Mouse (Mus musculus): ENCODE measurements at regions not wholly inside any gene's neighbourhood (a gene's known extent, or its start where the extent isn't known, plus 50 kb on each side); places are given as distances from the start of the nearest gene placed in this dataset.

- H3ac ChIP-seq (ENCODE audit: control insufficient read depth, insufficient read length), result no peak overlapping the region
- H3K4me3 ChIP-seq, result no peak overlapping the region
- no peak overlapping the region for H3K4me2 ChIP-seq (ENCODE audit: low read depth)
- H3K36me3 ChIP-seq (ENCODE audit: control insufficient read depth, insufficient read depth), result no peaks in the 10 kb centered on the region
- TF ChIP-seq MYOD1 (IDR thresholded peaks at IDR 0.05; ENCODE audit: control insufficient read depth in 1 of 3, insufficient read length in 2 of 3, low read depth in 2 of 3), result no peak
- TF ChIP-seq USF1 (IDR thresholded peaks at IDR 0.05; ENCODE audit: low read depth), result no peak
- TF ChIP-seq TCF3 (IDR thresholded peaks at IDR 0.05; ENCODE audit: insufficient read length, low read depth), result no peak
- TF ChIP-seq SRF (IDR thresholded peaks at IDR 0.05; ENCODE audit: control insufficient read depth, insufficient read length, low read depth), result no peak
- no peak for TF ChIP-seq POLR2AphosphoS2 (IDR thresholded peaks at IDR 0.05; ENCODE audit: insufficient read length, low read depth)
- TF ChIP-seq POLR2A (IDR thresholded peaks at IDR 0.05; ENCODE audit: insufficient read length, low read depth), result no peak
- TF ChIP-seq MYOG (IDR thresholded peaks at IDR 0.05; ENCODE audit: control insufficient read depth in 1 of 3, insufficient read depth in 1 of 3, insufficient read length in 2 of 3, low read depth in 2 of 3), result no peak
- TF ChIP-seq TCF12 (IDR thresholded peaks at IDR 0.05; ENCODE audit: insufficient read depth, poor library complexity, severe bottlenecking), result no peak
- no peaks in the 10 kb centered on the region for H3K79me2 ChIP-seq (ENCODE audit: control insufficient read depth, insufficient read depth)
- no peaks in the 10 kb centered on the region for H3K27me3 ChIP-seq (ENCODE audit: control insufficient read depth, insufficient read depth, insufficient read length)
Measured at GRCm38 (mm10) chr8:53869997-53870596, 207.3 kb upstream of the Vegfc start.

- no peaks in the 10 kb centered on the region for H3K79me2 ChIP-seq (ENCODE audit: control insufficient read depth, insufficient read depth)
- TF ChIP-seq MYOD1 (IDR thresholded peaks at IDR 0.05; ENCODE audit: control insufficient read depth in 1 of 3, insufficient read length in 2 of 3, low read depth in 2 of 3), result no peak
- no peak for TF ChIP-seq REST (IDR thresholded peaks at IDR 0.05; ENCODE audit: insufficient read depth, insufficient read length)
- no peak for TF ChIP-seq POLR2A (IDR thresholded peaks at IDR 0.05; ENCODE audit: insufficient read length, low read depth)
- TF ChIP-seq MAX (IDR thresholded peaks at IDR 0.05; ENCODE audit: low read depth), result no peak
- TF ChIP-seq TCF3 (IDR thresholded peaks at IDR 0.05; ENCODE audit: insufficient read length, low read depth), result no peak
- TF ChIP-seq CEBPB (IDR thresholded peaks at IDR 0.05; ENCODE audit: insufficient read depth, poor library complexity, severe bottlenecking), result no peak
- no peak for TF ChIP-seq TCF12 (IDR thresholded peaks at IDR 0.05; ENCODE audit: insufficient read depth, poor library complexity, severe bottlenecking)
- no peak for TF ChIP-seq USF1 (IDR thresholded peaks at IDR 0.05; ENCODE audit: low read depth)
- TF ChIP-seq MYOG (IDR thresholded peaks at IDR 0.05; ENCODE audit: control insufficient read depth in 1 of 3, insufficient read depth in 1 of 3, insufficient read length in 2 of 3, low read depth in 2 of 3), result no peak
- no peak for TF ChIP-seq SRF (IDR thresholded peaks at IDR 0.05; ENCODE audit: control insufficient read depth, insufficient read length, low read depth)
- no peak for TF ChIP-seq POLR2AphosphoS2 (IDR thresholded peaks at IDR 0.05; ENCODE audit: insufficient read length, low read depth)
- no peak for TF ChIP-seq E2F4 (IDR thresholded peaks at IDR 0.05; ENCODE audit: insufficient read depth)
- H3ac ChIP-seq (ENCODE audit: control insufficient read depth, insufficient read length), result no peak overlapping the region
- H3K4me3 ChIP-seq, result no peak overlapping the region
- no peaks in the 10 kb centered on the region for H3K36me3 ChIP-seq (ENCODE audit: control insufficient read depth, insufficient read depth)
- H3K27me3 ChIP-seq (ENCODE audit: control insufficient read depth, insufficient read depth, insufficient read length), result no peaks in the 10 kb centered on the region
- no peak overlapping the region for H3K4me2 ChIP-seq (ENCODE audit: low read depth)
Measured at GRCm38 (mm10) chr8:53872033-53872619, 205.3 kb upstream of the Vegfc start.

GRCm38 (mm10) chr8:53878846-53879245, 198.6 kb upstream of the Vegfc start:
- no peaks in the 10 kb centered on the region for H3K79me2 ChIP-seq (ENCODE audit: control insufficient read depth, insufficient read depth)
- H3ac ChIP-seq (ENCODE audit: control insufficient read depth, insufficient read length), result no peak overlapping the region
- H3K4me2 ChIP-seq (ENCODE audit: low read depth), result no peak overlapping the region
- no peaks in the 10 kb centered on the region for H3K27me3 ChIP-seq (ENCODE audit: control insufficient read depth, insufficient read depth, insufficient read length)
- H3K36me3 ChIP-seq (ENCODE audit: control insufficient read depth, insufficient read depth), result no peaks in the 10 kb centered on the region
- H3K4me3 ChIP-seq, result no peak overlapping the region
- TF ChIP-seq MYOD1 (IDR thresholded peaks at IDR 0.05; ENCODE audit: control insufficient read depth in 1 of 3, insufficient read length in 2 of 3, low read depth in 2 of 3) (no peak), REST (IDR thresholded peaks at IDR 0.05; ENCODE audit: insufficient read depth, insufficient read length) (no peak), MYOG (IDR thresholded peaks at IDR 0.05; ENCODE audit: control insufficient read depth in 1 of 3, insufficient read depth in 1 of 3, insufficient read length in 2 of 3, low read depth in 2 of 3) (no peak), E2F4 (IDR thresholded peaks at IDR 0.05; ENCODE audit: insufficient read depth) (no peak), POLR2AphosphoS2 (IDR thresholded peaks at IDR 0.05; ENCODE audit: insufficient read length, low read depth) (no peak), TCF3 (IDR thresholded peaks at IDR 0.05; ENCODE audit: insufficient read length, low read depth) (no peak), CEBPB (IDR thresholded peaks at IDR 0.05; ENCODE audit: insufficient read depth, poor library complexity, severe bottlenecking) (no peak), TCF12 (IDR thresholded peaks at IDR 0.05; ENCODE audit: insufficient read depth, poor library complexity, severe bottlenecking) (no peak), USF1 (IDR thresholded peaks at IDR 0.05; ENCODE audit: low read depth) (no peak)

- Histone ChIP-seq H3ac (ENCODE audit: control insufficient read depth, insufficient read length) (no peak overlapping the region), H3K4me2 (ENCODE audit: low read depth) (no peak overlapping the region), H3K36me3 (ENCODE audit: control insufficient read depth, insufficient read depth) (no peaks in the 10 kb centered on the region), H3K27me3 (ENCODE audit: control insufficient read depth, insufficient read depth, insufficient read length) (no peaks in the 10 kb centered on the region), H3K79me2 (ENCODE audit: control insufficient read depth, insufficient read depth) (no peaks in the 10 kb centered on the region), H3K4me3 (no peak overlapping the region)
- no peak for TF ChIP-seq TCF3 (IDR thresholded peaks at IDR 0.05; ENCODE audit: insufficient read length, low read depth)
- no peak for TF ChIP-seq POLR2A (IDR thresholded peaks at IDR 0.05; ENCODE audit: insufficient read length, low read depth)
Measured at GRCm38 (mm10) chr8:53881551-53881950, 195.9 kb upstream of the Vegfc start.

- no peaks in the 10 kb centered on the region for H3K27me3 ChIP-seq (ENCODE audit: control insufficient read depth, insufficient read depth, insufficient read length)
- H3K79me2 ChIP-seq (ENCODE audit: control insufficient read depth, insufficient read depth), result no peaks in the 10 kb centered on the region
- TF ChIP-seq POLR2AphosphoS2 (IDR thresholded peaks at IDR 0.05; ENCODE audit: insufficient read length, low read depth) (no peak), USF1 (IDR thresholded peaks at IDR 0.05; ENCODE audit: low read depth) (no peak), MAX (IDR thresholded peaks at IDR 0.05; ENCODE audit: low read depth) (no peak), CEBPB (IDR thresholded peaks at IDR 0.05; ENCODE audit: insufficient read depth, poor library complexity, severe bottlenecking) (no peak), POLR2A (IDR thresholded peaks at IDR 0.05; ENCODE audit: insufficient read length, low read depth) (no peak), E2F4 (IDR thresholded peaks at IDR 0.05; ENCODE audit: insufficient read depth) (no peak), REST (IDR thresholded peaks at IDR 0.05; ENCODE audit: insufficient read depth, insufficient read length) (no peak), TCF12 (IDR thresholded peaks at IDR 0.05; ENCODE audit: insufficient read depth, poor library complexity, severe bottlenecking) (no peak), MYOG (IDR thresholded peaks at IDR 0.05; ENCODE audit: control insufficient read depth in 1 of 3, insufficient read depth in 1 of 3, insufficient read length in 2 of 3, low read depth in 2 of 3) (no peak)
- H3K36me3 ChIP-seq (ENCODE audit: control insufficient read depth, insufficient read depth), result no peaks in the 10 kb centered on the region
- no peak overlapping the region for H3K4me3 ChIP-seq
- H3K4me2 ChIP-seq (ENCODE audit: low read depth), result no peak overlapping the region
- H3ac ChIP-seq (ENCODE audit: control insufficient read depth, insufficient read length), result no peak overlapping the region
Measured at GRCm38 (mm10) chr8:53892205-53892710, 185.1 kb upstream of the Vegfc start.

Measured in myocyte (in vitro differentiated cells).